Mouse (Mus musculus) bone marrow, adult 2 months (tissue): Measurements from ENCODE around the gene Taf9b. TPM values are rescaled to one million over a fixed set of nuclear protein-coding genes. Genes with fewer than 3 reads are reported as not detected.

Experiments used
- H3K27ac ChIP-seq: fragments of 200-500 bp; 2 replicates; pipeline ENCODE4 v1.5.1; 2012; ENCODE audit warnings: low read depth, mild to moderate bottlenecking, control low read depth, inconsistent platforms, low read length; ENCODE audit not compliant: control insufficient read depth, poor library complexity, insufficient read depth
- H3K4me1 ChIP-seq: fragments of 200-500 bp; 2 replicates; pipeline ENCODE4 v1.6.1; 2011; ENCODE audit warnings: low read length; ENCODE audit not compliant: control insufficient read depth, insufficient read depth
- H3K4me3 ChIP-seq: fragments of 200-500 bp; replicated peaks from 2 replicates; pipeline ENCODE3; 2011; ENCODE audit warnings: mild to moderate bottlenecking, low read depth, low read length, control low read depth; ENCODE audit not compliant: control insufficient read depth
- CTCF ChIP-seq: fragments of 200-500 bp; IDR thresholded peaks from 2 replicates; pipeline ENCODE4 v1.5.1; 2011; ENCODE audit warnings: low read length, control low read depth; ENCODE audit not compliant: control insufficient read depth, insufficient read depth
- POLR2A ChIP-seq: fragments of 200-500 bp; IDR thresholded peaks from 2 replicates; pipeline ENCODE4 v1.6.1; 2011; ENCODE audit warnings: low read depth, mild to moderate bottlenecking, control low read depth, low read length, borderline replicate concordance; ENCODE audit not compliant: control insufficient read depth
- WGBS: fragments of 180-500 bp; shearing (Covaris S2); methylation state at CpG from one replicate; pipeline ENCODE4 v1.1.7; 2018; 5-methylcytosine and 5-hydroxymethylcytosine counted together
- polyA plus RNA-seq: library from polyadenylated mRNA; stranded (reverse); fragments of >200 nt; gene quantifications from 2 replicates; pipeline ENCODE4 v1.2.4, GENCODE M21; 2011; ENCODE audit warnings: low replicate concordance; ENCODE audit not compliant: missing spikeins, insufficient read depth, insufficient read length

Gene Taf9b
- polyA plus RNA-seq, 1 experiment: 3.0 TPM

- TF ChIP-seq POLR2A (no peak), CTCF (no peak)
- Histone ChIP-seq H3K27ac (peak overlapping the region; percentile 74), H3K4me1 (no peaks in the 10 kb centered on the region; the same call in 1 of the 2 replicates), H3K4me3 (peak overlapping the region; percentile 61)
- WGBS: 21% methylated on average over 5 of the region's 5 CpGs
Observed at GRCm38 (mm10) chrX:106189356-106189755, 31.6 kb downstream of the Taf9b start.

DNA sequence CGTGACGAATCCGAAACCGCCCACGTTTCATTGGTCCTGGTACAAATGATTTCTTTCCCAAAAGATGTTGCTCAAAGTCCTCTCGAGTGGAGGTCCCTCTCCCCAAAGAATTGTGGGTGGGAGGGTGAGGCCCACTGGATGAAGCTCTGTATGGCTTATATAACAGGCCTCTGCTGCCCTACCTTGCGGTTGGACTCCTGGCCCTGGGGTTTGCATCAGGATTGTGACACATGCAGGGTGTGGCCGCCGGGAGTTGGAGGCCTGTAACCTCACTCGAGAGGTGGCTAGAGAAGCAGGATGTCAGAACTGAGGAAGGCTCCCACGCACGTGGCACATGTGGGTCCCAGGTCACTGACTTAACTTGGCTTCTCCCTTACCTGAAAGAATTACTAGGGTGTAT lies 33.2 kb downstream of the Taf9b start:
- peak overlapping the region; percentile 29 for H3K27ac ChIP-seq
- H3K4me1 ChIP-seq: no peaks in the 10 kb centered on the region; the same call in 1 of the 2 replicates
- H3K4me3 ChIP-seq: peak overlapping the region; percentile 95
- TF ChIP-seq POLR2A (no peak), CTCF (no peak)
- 11% methylated on average over 12 of the region's 12 CpGs for WGBS

GRCm38 (mm10) chrX:106186713-106187649 lies 34.0 kb downstream of the Taf9b start, which contains the start of gene Pgk1:
Gene Pgk1 (plus strand): TSS chrX:106187100.
- no peaks in the 10 kb centered on the region; the same call in 1 of the 2 replicates for H3K4me1 ChIP-seq
- TF ChIP-seq POLR2A (peak; percentile 58; the same call in 1 of the 2 replicates), CTCF (peak; percentile 9; the same call in 1 of the 2 replicates)
- H3K4me3 ChIP-seq: peak within 1 kb of the TSS; percentile 95
- WGBS: 9% methylated on average over 55 of the region's 55 CpGs
- peak within 1 kb of the TSS; percentile 80 for H3K27ac ChIP-seq

DNA sequence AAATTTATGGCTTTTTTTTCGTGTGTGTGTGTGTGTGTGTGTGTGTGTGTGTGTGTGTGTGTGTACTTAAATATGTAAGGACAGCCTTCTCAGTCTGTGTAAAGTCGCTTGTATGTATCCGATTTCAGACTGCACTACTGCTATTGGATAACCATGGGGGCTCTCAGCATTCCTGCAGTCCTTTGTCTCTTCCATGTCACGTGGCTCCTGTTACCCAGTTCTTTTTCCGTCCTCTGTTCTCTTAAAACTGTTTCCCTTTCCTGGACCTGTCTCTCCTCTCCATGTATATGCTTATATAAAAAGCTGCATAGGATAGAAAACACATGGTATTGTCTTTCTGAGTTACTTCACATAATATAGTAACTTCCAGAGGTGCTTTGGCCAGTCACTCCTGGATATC lies 35.3 kb downstream of the Taf9b start:
- Histone ChIP-seq H3K4me3 (no peak overlapping the region), H3K27ac (no peak overlapping the region), H3K4me1 (no peaks in the 10 kb centered on the region; the same call in 1 of the 2 replicates)
- TF ChIP-seq CTCF (no peak), POLR2A (no peak)
- WGBS: 66% methylated on average over 5 of the region's 5 CpGs

DNA sequence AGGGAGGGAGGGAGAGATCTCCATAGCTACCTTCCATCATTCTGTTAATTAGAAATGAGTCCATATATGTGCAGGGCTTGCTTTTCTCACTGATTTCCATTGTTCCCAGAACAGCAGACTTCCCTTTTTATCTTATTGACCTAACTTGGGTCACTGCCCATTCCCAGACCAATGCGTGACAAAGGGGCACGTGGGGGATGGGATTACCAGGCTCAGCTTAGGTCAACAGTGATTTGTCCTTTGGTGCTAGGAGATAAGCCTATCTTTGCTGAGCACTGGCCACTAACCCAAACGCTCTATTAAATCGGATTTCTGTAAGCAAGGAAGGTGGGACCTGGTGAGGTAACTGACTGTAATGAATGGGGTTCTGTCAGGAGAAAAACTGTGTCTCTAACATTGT lies 36.7 kb downstream of the Taf9b start:
- 65% methylated on average over 4 of the region's 4 CpGs for WGBS
- TF ChIP-seq CTCF (no peak), POLR2A (no peak)
- no peak overlapping the region for H3K27ac ChIP-seq
- no peaks in the 10 kb centered on the region; the same call in 1 of the 2 replicates for H3K4me1 ChIP-seq
- no peak overlapping the region for H3K4me3 ChIP-seq

GRCm38 (mm10) chrX:106176331-106176730 lies 44.6 kb downstream of the Taf9b start:
- WGBS: 74% methylated on average over 9 of the region's 9 CpGs

DNA sequence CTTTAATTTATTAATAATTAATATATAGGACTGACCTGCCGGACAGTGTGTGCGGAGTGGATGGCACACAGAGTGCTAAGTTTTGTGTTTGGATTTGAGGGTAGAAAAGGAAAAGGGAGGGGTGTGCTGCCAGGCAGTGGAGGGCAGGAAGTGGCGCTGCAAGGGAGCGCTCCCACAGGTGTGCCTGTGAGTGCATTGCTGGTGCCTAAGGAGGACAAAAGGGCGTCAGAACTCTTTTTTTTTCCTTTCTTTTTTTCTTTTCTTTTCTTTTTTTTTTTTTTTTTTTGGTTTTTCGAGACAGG lies 49.2 kb downstream of the Taf9b start:
- no peak for TF ChIP-seq POLR2A
- no peak for TF ChIP-seq CTCF
- Histone ChIP-seq H3K4me3 (no peak overlapping the region), H3K4me1 (no peaks in the 10 kb centered on the region), H3K27ac (no peak overlapping the region)
- WGBS: 17% methylated on average over 5 of the region's 6 CpGs

More at GRCm38 (mm10) chrX:106176331-106176730, 44.6 kb downstream of the Taf9b start:
- Histone ChIP-seq H3K4me1 (no peaks in the 10 kb centered on the region), H3K4me3 (no peak overlapping the region), H3K27ac (no peak overlapping the region)
- no peak for TF ChIP-seq CTCF
- no peak for TF ChIP-seq POLR2A

DNA sequence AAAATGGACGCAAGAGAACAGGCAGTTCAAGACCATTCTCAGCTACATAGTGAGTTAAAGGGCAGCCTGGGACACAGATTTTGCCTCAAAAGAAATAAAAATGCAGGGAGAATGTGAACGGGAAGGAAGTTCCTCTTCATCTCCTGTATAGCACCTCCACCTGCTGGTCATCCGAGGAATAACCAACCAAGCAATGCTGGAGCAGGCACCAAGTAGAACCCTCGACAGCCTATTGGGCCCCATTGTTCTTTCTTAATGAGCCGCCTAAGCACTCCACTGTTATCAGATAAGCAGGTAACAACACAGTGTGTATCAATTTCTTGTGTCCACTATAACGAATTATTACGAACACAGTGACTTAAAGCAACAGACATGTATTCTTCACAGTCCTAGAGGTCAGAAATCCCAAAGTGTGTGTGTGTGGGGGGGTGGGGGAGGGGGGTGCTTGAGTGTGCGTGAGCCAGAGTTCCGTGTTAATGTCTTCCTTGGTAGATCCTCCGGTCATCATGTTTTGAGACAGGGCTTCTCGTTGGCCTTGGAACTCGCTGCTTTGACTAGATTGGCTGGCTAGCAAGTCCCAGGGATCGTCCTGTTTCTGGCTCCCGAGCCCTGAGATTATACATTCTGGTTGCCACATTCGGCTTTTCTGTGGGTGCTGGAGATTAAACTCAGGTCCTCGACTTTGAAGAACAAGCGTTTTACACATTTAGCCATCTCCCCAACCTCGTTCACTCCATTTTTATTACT lies 49.7 kb downstream of the Taf9b start:
- Histone ChIP-seq H3K27ac (no peak overlapping the region), H3K4me1 (no peaks in the 10 kb centered on the region), H3K4me3 (peak overlapping the region; percentile 10)
- WGBS: 14% methylated on average over 18 of the region's 18 CpGs
- TF ChIP-seq CTCF: peak; percentile 53
- TF ChIP-seq POLR2A: no peak
